Mouse (Mus musculus) megakaryocyte, adult 5-6 weeks (primary cell): ENCODE results near the gene Rcan3. TPM values are rescaled to one million over a fixed set of nuclear protein-coding genes. Genes with fewer than 3 reads are reported as not detected.

Experiments used
- ATAC-seq: 2 replicates; pipeline ENCODE4 v1.8.0; 2016; ENCODE audit warnings: mild to moderate bottlenecking, inconsistent platforms; ENCODE audit not compliant: poor library complexity, severe bottlenecking
- total RNA-seq, 2 experiments: library from RNA; stranded (forward) in 1 of 2; stranded (reverse) in 1 of 2; fragments of 153-499, 151-499 nt in 1 of 2; fragments of 221-1000, 200-1000 nt in 1 of 2; gene quantifications; 2 replicates each; pipeline versions ENCODE4 v1.2.3 to v1.2.4; 2015 to 2017

The Rcan3 gene
- 11.8 and 12.0 TPM in 2 replicates for total RNA-seq (2015)
- 9.8 and 10.6 TPM in 2 replicates for total RNA-seq (2017)

- peak; percentile 83 for ATAC-seq
These were observed at the start of gene Rcan3 for GRCm38 (mm10) chr4:135433443-135434394. Rcan3 (minus strand) TSS chr4:135433853.

DNA sequence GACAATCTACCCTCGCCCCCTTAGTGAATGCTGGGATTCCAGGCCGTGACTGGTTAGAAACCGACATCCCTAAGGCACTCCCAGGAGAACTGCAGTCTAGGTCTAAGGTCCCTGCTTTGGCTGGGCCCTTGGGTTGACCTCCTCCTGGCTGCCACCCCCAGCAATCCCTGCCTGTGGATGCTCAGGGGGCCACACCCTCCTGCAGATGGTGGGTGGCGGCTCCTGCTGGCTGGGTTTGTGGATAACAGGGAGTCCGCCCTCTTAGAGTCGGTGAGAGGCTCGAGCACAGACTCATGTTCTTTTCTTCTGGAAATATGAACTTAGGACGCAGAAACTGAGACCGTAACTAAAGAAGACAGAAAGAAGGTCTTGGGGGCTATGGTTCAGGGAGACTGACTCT, 46.7 kb upstream of the Rcan3 start:
- ATAC-seq: no peak

DNA sequence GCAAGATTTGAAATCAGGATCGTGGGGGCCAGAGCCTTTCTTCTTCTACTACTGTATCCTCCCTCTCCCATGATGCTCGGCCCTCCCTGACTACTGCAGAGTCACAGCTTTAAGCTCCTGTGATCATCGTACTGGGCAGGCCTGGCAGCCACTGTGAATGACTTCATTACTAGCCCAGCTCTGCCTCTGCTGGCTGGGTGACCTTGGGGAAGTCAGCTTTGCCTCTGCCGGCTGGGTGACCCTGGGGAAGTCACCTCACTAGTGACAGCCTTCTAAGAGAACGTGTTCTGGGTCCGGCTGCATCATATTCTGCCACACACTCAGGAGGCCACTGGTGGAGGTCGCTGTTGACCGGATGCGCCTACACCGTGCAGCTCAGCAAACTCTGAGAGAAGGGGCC, 44.2 kb upstream of the Rcan3 start:
- ATAC-seq: no peak

DNA sequence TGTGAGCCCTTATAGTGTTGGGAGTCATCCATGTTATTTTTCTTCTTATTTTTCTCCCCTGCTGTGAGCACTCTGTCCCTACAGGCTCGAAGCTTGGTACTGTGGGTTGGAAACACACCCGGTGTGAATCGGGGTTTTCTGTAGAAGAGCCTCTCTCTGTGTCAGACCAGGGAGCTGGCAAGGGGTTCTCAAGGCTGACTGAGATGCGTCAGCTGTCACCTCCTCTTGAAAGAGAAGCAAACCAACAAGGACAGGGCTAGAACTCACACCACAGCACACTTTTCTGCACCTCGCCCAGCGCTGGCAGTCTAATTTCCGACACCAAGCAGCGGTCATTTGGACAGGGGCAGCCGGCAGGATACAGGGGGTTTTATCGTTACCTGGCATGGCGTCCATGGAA, 29.8 kb upstream of the Rcan3 start:
- no peak for ATAC-seq

GRCm38 (mm10) chr4:135453572-135453971, 19.9 kb upstream of the Rcan3 start:
- ATAC-seq: no peak

DNA sequence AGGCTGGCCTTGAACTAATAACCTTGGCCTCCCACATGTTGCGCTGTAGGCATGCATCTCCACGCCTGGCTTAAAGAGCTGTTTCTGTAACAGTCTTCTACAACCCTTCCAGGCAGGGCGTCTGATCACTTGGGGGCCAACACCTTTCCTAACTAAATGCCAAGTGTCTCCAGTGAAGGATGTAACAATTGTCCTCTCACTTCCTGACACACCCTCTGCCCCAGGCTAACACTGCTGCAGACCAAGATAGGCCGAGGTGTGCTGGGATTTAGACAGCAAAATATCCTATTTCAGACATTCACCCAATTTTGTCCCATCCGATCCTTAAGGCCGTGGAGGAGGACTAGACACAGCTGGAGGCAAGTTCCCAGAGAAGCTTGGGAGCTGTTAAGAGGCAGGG, 19.5 kb upstream of the Rcan3 start:
- ATAC-seq: no peak

GRCm38 (mm10) chr4:135451360-135452015, 17.8 kb upstream of the Rcan3 start:
- no peak for ATAC-seq

GRCm38 (mm10) chr4:135442473-135442872, 8.8 kb upstream of the Rcan3 start:
- ATAC-seq: no peak

GRCm38 (mm10) chr4:135439904-135440522, 6.4 kb upstream of the Rcan3 start:
- ATAC-seq: peak; percentile 52

DNA sequence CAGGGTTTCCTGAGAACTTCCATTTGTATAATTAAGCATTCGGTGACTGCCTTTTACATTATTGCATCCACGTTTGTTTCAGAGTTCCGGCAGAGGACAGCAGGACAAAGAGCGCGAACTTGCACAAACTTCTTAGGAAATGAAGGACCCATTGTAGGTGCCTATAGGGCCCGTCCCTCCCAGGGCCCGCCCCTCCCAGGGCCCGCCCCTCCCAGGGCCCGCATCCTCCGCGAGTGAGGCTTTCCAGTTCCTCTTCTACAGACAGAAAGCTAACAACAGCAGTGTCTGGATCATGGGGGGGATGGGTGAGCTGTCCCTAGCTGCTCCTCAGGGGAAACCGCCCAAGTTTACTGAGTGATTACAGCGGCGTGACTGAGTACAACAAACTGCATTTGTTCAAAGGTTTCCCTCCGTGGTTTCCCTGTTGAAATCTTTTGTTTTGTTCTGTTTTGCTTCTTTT, 5.6 kb upstream of the Rcan3 start:
- ATAC-seq: peak; percentile 96

DNA sequence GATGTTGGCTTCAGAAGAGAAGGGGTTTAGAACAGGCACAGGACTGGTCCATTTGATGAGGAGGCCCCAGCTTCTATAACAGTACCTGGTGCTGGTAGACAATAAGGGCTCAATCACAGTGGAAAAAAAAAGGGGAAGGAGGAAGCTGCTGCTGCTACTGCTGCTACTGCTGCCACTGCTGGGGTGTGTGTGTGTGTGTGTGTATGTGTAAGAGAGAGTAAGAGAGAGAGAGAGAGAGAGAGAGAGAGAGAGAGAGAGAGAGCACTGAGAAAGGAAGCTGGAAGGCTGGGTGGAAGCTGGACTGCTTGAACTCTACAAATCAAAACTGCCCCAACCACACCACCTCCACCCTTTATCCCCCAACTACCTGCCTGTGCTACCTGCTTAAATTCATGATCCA, 4.3 kb upstream of the Rcan3 start:
- ATAC-seq: no peak

GRCm38 (mm10) chr4:135436291-135436690, 2.6 kb upstream of the Rcan3 start:
- no peak for ATAC-seq

DNA sequence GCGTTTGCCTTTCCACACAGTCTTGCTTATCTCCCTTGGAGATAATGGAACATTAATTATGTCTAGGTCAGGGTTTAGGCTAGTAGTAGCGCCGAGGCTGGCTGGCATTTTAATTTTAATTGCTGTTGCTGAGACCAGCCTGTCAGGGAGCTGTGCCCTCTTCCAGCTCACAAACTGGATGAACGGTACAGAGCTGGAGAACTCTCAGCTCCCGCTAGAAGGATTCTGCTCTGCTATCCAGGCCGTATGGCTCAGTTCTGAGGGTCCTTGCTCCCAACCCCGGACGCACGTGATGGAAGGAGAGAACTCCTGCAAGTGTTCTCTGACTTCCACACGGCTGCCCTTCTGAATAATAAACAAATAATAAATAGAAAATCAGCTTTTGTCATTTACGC, 739 bp upstream of the Rcan3 start:
- no peak for ATAC-seq

DNA sequence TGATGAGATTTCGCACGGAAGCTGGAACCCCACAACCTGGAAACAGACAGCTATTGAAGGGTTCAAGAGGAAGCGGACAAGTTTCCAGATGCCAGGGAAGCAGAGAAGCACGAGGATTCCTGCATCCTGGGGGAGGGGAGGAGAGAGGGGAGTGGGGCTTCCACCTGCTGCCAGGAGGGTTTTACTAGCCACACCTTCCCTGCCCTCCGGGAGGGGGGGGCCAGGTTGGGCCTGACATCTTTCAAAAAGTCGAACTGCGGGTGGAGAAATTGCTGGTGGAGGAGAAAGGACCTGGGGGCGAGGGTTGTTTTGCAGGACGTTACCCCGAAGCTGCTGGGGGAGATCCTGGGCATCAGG, 589 bp downstream of the Rcan3 start:
- no peak for ATAC-seq

DNA sequence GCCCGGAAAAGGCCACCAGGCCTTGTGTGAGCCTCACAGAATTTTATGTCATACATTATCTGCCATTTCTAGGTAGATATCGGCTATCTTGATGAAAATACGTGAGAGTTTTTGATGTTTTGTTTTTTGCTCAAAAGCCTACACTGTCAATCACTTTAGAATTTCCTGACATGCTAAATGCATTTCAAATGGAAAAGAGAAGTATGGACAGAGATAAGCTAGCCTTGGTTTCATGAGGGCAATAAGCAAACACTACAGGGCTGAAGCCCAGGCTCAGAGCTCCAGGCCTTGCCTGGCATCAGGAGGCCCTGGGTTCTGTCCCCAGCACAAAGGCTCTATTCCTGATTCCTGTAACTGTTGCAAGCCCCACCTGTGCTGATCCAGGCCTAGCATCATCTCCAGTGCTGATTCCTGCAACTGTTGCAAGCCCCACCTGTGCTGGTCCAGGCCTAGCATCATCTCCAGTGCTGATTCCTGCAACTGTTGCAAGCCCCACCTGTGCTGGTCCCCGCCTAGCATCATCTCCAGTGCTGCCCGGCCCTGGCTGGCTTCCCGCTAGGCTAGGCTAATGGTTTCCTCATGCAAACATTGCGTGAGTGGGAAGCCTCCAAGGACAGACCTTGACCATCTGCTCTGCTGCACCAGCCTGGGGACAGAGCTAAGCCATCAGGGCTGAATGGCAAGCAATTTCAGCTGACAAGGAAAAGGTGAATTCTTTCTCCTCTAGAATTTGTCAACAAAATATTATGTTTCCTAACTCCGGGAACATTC, 3.5 kb downstream of the Rcan3 start:
- ATAC-seq: no peak

- ATAC-seq: no peak
These were observed 4.3 kb downstream of the Rcan3 start for GRCm38 (mm10) chr4:135429383-135429782.

GRCm38 (mm10) chr4:135426587-135426986, 7.1 kb downstream of the Rcan3 start:
- no peak for ATAC-seq

DNA sequence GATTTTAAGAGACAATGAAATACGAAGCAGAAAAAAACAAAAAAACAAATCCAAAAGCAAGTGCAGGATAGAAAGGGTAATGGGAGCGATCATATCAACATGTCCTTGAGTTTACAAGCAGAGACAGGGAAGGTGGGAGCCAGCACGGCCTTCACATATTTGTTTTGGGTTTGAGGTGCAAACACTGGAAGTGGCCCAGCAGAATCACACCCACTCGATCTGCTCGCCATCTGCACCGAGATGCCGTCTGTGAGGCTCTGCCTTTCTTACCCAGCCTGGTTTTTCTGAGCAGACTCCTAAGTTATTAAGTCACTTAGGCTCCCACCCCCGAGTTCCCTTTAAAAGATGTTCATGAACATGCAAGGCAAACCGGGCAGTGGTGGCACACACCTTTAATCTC, 8.0 kb downstream of the Rcan3 start:
- no peak for ATAC-seq

DNA sequence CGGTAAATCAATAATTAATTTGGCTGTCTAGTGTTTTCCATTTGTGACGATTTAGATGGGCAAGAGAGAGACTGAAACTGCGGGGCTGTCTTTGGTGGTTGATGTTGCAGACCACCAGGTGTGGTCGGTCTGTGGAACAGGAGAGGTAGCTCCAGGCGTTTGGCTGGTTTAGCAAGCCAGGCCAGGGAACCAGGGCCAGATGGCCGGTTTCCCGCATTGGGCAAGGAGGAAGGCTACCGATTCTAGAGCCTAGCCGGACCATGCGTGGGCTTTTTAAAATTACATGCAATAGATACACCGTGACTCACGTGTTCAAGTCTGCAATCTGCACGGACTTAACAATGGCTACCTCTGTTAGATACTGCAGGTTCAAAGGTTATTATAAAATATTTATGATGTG, 12.7 kb downstream of the Rcan3 start:
- ATAC-seq: no peak

DNA sequence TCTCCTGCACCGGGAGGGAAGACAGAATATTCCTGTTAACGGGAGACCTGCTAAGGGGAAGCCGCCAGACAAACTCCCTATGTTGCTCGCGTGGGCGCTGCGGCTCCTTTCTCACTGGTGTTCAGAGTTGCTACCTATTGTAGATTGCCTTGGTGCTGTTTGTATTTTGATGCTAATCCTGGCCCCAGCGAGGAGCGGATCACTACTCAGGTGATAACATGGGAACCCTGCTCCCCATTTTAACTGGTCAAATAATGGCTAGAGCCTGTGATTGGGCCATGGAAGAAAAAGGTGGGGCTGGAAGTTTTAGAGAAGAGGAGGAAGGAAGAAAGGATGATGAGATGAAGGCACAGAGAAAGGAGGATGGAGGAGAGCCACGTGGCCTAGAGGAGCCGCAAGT, 13.2 kb downstream of the Rcan3 start:
- ATAC-seq: no peak

DNA sequence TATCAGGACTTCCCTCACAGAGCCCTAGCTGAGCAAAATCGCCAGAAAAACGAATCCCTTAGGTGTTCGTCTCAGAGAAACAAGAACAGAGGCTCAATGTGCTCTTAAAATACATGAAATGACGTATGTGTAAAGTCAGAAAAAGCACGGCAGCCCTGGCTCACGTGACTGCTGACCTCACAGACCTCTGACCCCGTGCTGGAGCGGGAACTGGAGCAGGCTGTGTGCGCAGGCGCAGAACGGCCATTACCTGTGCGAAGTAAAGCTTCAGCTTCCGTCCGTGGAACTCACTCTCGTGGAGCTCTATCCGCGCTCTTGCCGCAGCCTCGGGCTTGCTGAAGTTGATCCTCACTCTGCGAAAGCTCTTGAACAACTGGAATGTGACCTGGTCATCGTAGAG, 13.7 kb downstream of the Rcan3 start:
- ATAC-seq: no peak
